Mouse (Mus musculus) gastrocnemius, adult 2 months (tissue): ENCODE measurements around the gene Brox. TPM values are rescaled to one million over a fixed set of nuclear protein-coding genes. Genes with fewer than 3 reads are reported as not detected.
"Not testable (repeated sequence)": the region's sequence is repeated elsewhere in the genome, so short reads cannot be mapped to it uniquely, and the experiment has no call there.

Experiments used
- DNase-seq: peaks from one replicate; pipeline ENCODE4 v3.0.0; 2022
- H3K27ac ChIP-seq: fragments of 200-600 bp; 2 replicates; pipeline ENCODE4 v1.8.1; 2022; ENCODE audit warnings: mild to moderate bottlenecking
- H3K4me3 ChIP-seq: fragments of 200-600 bp; 2 replicates; pipeline ENCODE4 v1.8.1; 2022; ENCODE audit warnings: mild to moderate bottlenecking, moderate library complexity
- CTCF ChIP-seq: fragments of 200-600 bp; IDR thresholded peaks from 2 replicates; pipeline ENCODE4 v1.8.1; 2022; ENCODE audit warnings: antibody characterized with exemption, mild to moderate bottlenecking, moderate library complexity
- intact Hi-C: fragments of 180-260 bp; cut with DNase I; formaldehyde crosslinking; loops from one replicate; pipeline ENCODE4 v1.15.1; 2025
- long read RNA-seq, 2 experiments: library from polyadenylated mRNA; stranded (forward); transcript quantifications; one replicate each; pipeline ENCODE4 v2.0.0; 2021
- total RNA-seq, 2 experiments: library from RNA; stranded (reverse); gene quantifications; 2 replicates each; pipeline ENCODE4 v1.2.3; 2021

Gene Brox
- total RNA-seq = 10 to 100 TPM; 17.2 to 22.7 TPM
- long read RNA-seq, experiment 1, transcript Brox-202 (14 exons, 3,413 nt) = minor isoform, 7 of 39 reads
- long read RNA-seq, experiment 1, transcript Brox-201 (14 exons, 3,430 nt) = major isoform, 30 of 39 reads
- long read RNA-seq, experiment 1, partial matches to known transcripts = 0 of 39 reads
- long read RNA-seq, experiment 1, other reads (novel, unspliced or antisense) = 2 of 39 reads
- long read RNA-seq, experiment 2, transcript Brox-202 (14 exons, 3,413 nt) = minor isoform, 9 of 53 reads
- long read RNA-seq, experiment 2, transcript Brox-201 (14 exons, 3,430 nt) = major isoform, 42 of 53 reads
- long read RNA-seq, experiment 2, partial matches to known transcripts = 1 of 53 reads
- long read RNA-seq, experiment 2, other reads (novel, unspliced or antisense) = 1 of 53 reads

DNA sequence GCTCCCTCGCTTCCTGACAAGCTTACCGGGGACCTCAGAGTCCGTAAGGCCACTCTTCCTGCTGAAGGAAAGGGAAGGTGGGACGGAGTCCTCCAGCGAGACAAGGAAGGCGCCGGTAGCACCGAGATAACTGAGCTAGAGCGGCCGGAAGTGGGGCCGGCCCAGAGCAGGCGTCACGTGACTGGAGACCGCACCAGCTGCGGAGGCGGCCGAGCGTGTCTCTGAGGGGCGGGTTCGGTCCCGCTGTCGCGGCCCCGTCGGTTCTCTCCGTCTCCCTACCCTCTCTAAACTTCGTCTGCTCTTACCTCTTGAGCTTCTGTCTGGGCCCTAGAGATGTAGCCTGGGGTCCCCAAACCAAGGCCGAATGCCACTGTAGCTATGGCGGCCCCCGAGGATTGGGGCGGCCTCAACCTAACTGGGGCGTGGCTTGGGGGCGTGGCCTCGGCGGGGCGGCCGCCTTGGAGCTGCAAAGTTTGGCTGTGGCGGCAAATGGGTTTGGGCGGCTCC is at the start of gene Brox:
Gene Brox, minus strand, starts transcription at position 393 of the 507 bp plus-strand sequence.
- TF ChIP-seq CTCF = no peak
- DNase-seq = peak; percentile 98
- intact Hi-C loops = no loop called here
- Histone ChIP-seq H3K27ac (peak within 1 kb of the TSS; percentile 90), H3K4me3 (peak within 1 kb of the TSS; percentile 70)

DNA sequence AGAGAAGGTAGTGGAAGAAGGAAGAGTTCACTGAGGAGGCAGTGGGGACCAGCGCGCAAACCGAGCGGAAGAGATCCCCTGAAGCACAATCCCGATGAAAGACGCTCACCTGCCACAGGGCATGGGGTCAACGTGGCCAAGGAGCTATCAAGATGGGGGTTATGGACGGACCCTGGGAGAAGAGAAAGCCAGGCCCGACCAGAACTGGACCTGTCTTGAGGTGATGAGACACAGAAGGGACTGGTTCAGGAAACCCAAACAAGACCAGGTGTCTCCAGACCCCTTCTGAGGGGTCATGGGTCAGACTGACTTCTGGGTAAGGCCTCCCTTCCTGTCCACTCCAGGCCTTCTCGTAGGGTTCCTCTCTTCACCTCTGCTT is 48.7 kb upstream of the Brox start:
- Histone ChIP-seq H3K4me3 (peak overlapping the region; percentile 99), H3K27ac (peak overlapping the region; percentile 97)
- TF ChIP-seq CTCF = no peak
- no peak for DNase-seq
- intact Hi-C loops = no loop called here

DNA sequence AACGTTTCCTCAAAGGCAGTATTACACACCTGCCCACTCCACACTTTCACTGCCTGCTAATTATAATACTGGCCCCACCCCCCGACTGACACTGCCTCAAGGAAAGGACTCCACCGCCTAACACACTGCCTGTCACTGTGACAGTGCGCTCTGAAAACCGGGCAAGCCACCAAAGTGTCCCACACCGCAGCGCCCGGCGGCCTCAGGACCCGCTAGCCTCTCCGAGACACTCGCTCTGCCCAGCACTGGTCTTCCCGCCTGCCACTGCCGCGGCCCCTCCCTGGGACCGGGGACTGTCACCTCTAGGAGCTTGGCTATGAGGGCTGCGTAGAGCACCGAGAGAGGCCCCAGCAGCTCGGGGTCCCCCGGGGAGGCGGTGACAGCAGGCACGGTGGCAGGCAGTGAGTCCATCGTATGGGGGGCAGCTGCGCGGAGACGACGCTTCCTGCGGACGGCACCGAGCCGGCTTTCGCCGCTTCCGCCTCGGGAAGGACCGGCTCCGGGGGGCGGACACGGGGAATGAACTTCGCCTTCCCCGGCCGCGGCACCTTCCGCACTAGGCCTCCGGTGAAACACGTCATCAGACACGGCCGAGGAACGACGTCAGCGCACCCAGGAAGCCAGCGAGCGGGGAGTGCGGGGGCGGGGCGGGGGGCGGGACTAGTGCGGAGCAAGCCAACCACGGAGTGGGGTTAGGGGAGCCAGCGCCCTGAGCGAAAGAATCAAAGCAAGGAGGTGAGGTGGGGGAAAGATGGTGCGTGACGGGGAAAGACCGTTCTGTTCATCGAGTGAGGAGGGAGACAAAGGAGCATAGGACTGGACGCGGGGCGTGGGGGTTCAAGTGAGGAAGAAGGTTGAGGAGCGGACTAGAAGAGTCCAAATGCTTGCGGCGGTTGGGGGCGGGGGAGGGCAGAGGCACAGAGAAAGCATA is 48.1 kb upstream of the Brox start:
- H3K4me3 ChIP-seq = peak overlapping the region; percentile 99
- intact Hi-C loops = no loop called here

DNA sequence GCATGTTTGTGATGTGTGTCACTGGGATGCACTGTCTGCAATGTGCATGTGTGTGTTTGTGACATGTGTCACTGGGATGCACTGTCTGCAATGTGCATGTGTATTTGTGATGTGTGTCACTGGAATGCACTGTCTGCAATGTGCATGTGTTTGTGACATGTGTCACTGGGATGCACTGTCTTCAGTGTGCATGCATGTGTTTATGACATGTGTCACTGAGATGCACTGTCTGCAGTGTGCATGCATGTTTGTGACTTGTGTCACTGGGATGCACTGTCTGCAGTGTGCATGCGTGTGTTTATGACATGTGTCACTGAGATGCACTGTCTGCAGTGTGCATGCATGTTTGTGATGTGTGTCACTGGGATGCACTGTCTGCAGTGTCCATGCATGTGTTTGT is 45.8 kb upstream of the Brox start:
- H3K27ac ChIP-seq, DNase-seq, intact Hi-C loops, H3K4me3 ChIP-seq: not testable (repeated sequence)

More for the DNA sequence above, 48.1 kb upstream of the Brox start:
- TF ChIP-seq CTCF = no peak
- peak; percentile 92 for DNase-seq
- peak overlapping the region; percentile 97 for H3K27ac ChIP-seq

DNA sequence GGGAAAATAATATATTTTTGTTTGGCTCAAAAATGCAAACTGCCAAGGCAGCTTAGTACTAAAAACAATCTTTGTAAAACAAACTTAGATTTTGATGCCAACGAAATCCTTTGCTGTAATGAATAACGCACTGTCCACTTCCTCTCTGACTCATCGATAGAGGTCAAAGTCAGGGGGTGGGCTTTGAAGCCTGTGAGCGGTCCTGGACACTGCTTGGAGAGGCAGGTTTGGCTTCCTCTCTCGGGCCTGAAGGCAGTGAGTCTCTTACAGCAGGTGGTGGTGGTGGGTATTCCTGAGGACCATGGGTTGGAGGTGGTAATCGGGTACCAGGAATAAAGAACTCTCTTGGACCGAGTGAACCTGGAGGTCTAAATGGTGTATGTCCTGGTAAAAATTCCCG is 30.1 kb upstream of the Brox start:
- intact Hi-C loops = no loop called here
- DNase-seq = no peak

DNA sequence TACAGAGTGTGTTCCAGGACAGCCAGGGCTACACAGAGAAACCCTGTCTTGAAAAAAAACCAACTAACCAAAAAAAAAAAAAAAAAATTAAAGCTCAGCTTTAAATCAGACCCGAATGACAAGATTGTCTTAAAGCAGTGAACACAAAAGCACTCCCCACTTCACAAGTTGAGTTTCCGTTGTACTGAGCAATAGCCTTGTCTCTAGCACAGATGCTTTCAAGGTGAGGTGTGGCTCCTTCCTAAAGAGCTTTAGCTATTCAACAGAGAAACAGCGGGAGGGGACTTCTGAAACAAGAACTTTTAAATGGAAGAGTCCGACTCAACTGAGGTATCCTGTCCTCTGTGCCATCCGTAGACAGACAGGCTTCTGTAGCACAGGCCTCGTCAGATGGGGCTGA is 27.4 kb upstream of the Brox start:
- intact Hi-C loops = no loop called here
- no peak for TF ChIP-seq CTCF
- Histone ChIP-seq H3K27ac (no peak overlapping the region), H3K4me3 (no peak overlapping the region)
- no peak for DNase-seq

More for the DNA sequence above, 30.1 kb upstream of the Brox start:
- H3K4me3 ChIP-seq = no peak overlapping the region
- no peak overlapping the region for H3K27ac ChIP-seq
- no peak for TF ChIP-seq CTCF

DNA sequence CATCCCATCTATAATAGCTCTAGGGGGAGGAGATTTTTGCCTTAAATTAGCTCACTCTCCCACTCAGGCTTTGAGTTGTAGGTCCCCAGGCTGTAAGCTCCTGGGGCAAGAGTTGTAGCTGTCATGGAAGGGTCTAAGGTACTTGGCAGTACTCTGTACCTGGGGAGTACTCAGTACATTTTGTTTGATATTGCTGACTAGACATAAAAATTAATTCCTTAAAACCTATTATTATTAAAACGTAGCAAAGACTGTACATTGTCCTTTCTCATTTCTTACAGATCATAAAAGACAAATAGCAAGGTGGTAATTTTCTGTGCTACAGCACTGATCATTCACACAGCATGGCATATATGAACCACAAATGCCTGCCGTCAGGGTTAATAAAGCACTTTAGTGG is 26.9 kb upstream of the Brox start:
- intact Hi-C loops = no loop called here
- Histone ChIP-seq H3K27ac (no peak overlapping the region), H3K4me3 (no peak overlapping the region)
- no peak for DNase-seq
- TF ChIP-seq CTCF = no peak

DNA sequence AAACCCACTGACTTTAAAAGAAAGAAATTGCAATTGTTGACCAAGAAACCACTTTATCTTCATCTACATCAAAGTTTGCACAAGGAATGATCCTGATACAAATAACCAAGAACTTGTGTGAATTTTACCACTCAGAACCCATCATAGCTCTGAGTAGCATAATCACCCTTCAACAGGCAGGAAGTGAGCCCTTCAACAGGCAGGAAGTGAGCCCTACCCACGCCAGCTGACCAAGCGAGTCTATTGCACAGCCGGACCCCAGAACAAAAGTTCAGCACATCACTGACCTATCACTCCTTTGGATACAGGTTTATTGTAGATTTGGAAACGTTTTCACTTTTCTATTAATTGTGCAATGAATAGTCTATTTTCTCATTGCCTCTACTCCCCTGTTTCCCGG is 25.4 kb upstream of the Brox start:
- H3K27ac ChIP-seq, H3K4me3 ChIP-seq, intact Hi-C loops, DNase-seq: not testable (repeated sequence)

DNA sequence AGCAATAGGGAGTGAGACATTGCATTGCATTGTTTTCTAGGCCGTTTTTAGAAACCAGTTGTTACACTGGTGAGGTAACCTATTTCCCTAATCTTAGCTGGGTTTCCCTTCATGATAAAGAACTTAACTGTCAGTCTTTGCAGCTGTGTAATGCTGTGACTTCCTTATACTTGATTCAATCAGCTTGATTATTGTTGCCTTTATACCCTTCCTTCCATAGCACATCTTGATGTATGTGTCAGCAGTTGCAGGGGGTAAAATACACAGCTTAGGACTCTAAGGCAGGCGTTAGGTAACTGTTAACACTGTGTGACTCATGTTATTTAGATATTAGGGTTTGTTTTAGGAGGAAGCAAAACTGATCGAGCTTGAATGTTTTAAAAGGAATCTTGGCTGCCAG is 23.6 kb upstream of the Brox start:
- no peak for DNase-seq
- intact Hi-C loops = no loop called here
- no peak overlapping the region for H3K4me3 ChIP-seq
- no peak overlapping the region for H3K27ac ChIP-seq
- no peak for TF ChIP-seq CTCF

DNA sequence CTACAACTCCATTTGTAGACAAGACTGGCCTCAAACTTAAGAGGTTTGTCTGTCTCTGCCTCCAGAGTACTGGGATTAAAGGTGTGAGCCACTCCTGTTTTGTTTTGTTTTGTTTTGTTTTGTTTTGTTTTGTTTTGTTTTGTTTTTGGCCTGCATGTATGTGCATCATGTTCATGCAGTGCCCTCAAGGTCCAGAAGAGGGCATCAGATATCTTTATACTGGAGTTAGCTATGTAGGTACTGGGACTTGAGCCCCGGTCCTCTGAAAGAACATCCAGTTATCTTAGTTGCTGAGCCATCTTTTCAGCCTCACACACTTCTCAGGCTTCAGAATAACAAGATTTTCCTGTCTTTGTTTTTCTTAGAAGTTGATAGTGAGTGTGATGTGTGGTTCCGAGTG is 18.7 kb upstream of the Brox start:
- no peak overlapping the region for H3K27ac ChIP-seq
- intact Hi-C loops = no loop called here
- peak; percentile 38 for TF ChIP-seq CTCF
- no peak for DNase-seq
- no peak overlapping the region for H3K4me3 ChIP-seq

DNA sequence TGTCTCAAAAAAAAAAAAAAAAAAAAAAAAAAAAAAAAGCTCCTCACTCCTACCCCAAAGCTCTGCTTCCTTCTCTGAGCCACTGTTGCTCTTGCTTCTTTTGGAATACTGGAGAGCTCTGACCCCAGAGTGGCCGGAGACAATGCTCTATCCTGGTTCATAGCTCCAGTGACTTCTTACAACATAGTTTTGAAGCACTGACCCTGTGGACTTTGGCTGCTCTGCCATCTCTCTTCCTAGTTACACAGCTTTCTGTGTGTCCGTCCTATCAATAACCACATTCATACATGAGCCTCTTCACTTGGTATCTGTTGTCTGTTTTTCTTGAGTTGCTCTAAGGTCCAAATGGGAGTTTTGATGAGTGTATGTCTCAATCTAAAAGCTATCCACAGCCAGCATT is 15.0 kb upstream of the Brox start:
- intact Hi-C loops = no loop called here
- H3K4me3 ChIP-seq = no peak overlapping the region
- no peak overlapping the region for H3K27ac ChIP-seq
- DNase-seq = no peak
- TF ChIP-seq CTCF = no peak

DNA sequence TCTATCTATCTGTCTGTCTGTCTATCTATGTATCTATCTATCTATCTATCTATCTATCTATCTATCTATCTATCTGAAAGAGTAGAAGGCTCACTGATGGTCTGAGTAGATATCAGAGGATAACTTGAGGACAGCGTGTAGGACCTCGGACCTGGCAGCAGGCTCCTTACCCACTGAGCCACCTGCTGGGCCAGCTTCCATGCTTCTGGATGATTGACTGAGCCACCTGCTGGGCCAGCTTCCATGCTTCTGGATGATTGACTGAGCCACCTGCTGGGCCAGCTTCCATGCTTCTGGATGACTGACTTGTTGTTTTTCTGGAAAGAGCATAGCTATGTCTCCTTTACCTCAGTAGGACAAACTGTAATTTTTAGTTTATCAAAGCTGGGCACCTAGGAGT is 12.5 kb upstream of the Brox start:
- DNase-seq = peak; percentile 75
- H3K4me3 ChIP-seq, intact Hi-C loops: not testable (repeated sequence)
- peak overlapping the region; percentile 64 for H3K27ac ChIP-seq

DNA sequence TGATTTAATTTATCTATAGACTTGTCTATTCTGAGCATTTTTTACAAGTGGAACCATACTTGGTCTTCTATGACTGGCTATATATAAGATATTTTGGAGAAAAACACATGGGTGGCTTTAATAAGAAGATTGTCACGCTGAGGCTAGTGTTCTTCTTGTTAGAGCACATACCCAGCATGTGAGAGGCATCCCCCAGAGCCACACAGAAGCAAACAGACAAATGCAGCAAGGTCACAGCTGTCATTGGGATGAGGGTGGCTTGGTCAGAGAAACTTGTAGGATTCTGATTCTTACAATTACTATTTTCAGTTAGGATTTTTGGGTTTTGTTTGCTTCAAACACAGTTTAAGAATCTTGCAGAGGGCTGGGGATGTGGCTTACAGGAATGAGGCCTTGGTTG is 11.4 kb upstream of the Brox start:
- H3K4me3 ChIP-seq = no peak overlapping the region
- no peak overlapping the region for H3K27ac ChIP-seq
- DNase-seq = no peak
- intact Hi-C loops = no loop called here
- TF ChIP-seq CTCF = no peak
